In genomic region chr4:114425808-114426207, GRCm38 (mm10) we compare ENCODE assay signal across 29 mouse cellular contexts. TPM values are rescaled to one million over a fixed set of nuclear protein-coding genes. Genes with fewer than 3 reads are reported as not detected.
A peak's percentile ranks its signal among the peaks of the same experiment; 100 is the strongest.
DNase-seq lines count a peak whose midpoint lies in the region; TF ChIP-seq lines count a peak whose summit lies in the region.
"Had no signal": no experiment of that assay in that cellular context is flagged by ENCODE, and none has a peak within 500 bp of the region (broad histone marks: within the 10 kb centered on the region; RNA-seq: fewer than 3 reads in every experiment).

No protein-coding gene starts in this region.

- H3K27ac ChIP-seq in gastrocnemius, adult 2 months: no peak overlapping the region
- H3K27ac ChIP-seq: embryonic facial prominence, embryonic 12.5 days; forebrain, embryonic 10.5 days; forebrain, embryonic 15.5 days; hindbrain, embryonic 13.5 days; kidney, embryonic 15.5 days; liver, embryonic 14.5 days; macrophage; midbrain, embryonic 13.5 days; neural tube, embryonic 13.5 days had no signal

- no peak for TF ChIP-seq CTCF in gastrocnemius, adult 2 months (IDR thresholded peaks at IDR 0.05)

- H3K4me3 ChIP-seq in gastrocnemius, adult 2 months: no peak overlapping the region
- H3K4me3 ChIP-seq: embryonic facial prominence, embryonic 12.5 days; forebrain, embryonic 10.5 days; forebrain, embryonic 15.5 days; heart, embryonic 12.5 days; hindbrain, embryonic 13.5 days; kidney, embryonic 15.5 days; midbrain, embryonic 13.5 days; neural tube, embryonic 13.5 days had no signal

- intact Hi-C loops in gastrocnemius, adult 2 months (cut with DNase I): no loop called here

- peak; percentile 11 to 23 for DNase-seq in adrenal gland, postnatal 36 days
- DNase-seq in adrenal gland, postnatal 4 days (ENCODE audit: low spot score in 2 of 2): no peak
- DNase-seq in 3134 (ENCODE audit: extremely low read depth, insufficient read length, low spot score): peak; percentile 65
- DNase-seq in A20 (ENCODE audit: low read depth, low spot score): peak; percentile 17
- DNase-seq in R1 (ENCODE audit: low read depth, low spot score): peak; percentile 13
- no peak for DNase-seq in cerebellum, postnatal 4 days (ENCODE audit: low spot score in 2 of 2)
- no peak for DNase-seq in gastrocnemius, adult 2 months
- DNase-seq: cerebellum, adult 11 months; cerebellum, adult 9-10 months; cerebellum, postnatal 36 days; gastrocnemius, postnatal 36 days; heart, adult 18-20 months; heart, postnatal 4 days; kidney, postnatal 25 days; liver; lung, adult 2 months; lung, postnatal 10 days had no signal

RNA-seq across cellular contexts. Expression of gene Trabd2b, which starts 19.3 kb away (rescaled TPM):
- total RNA-seq in adrenal gland, postnatal 36 days (2021): 1 to 10 TPM; 1.3 to 2.2 TPM
- total RNA-seq in adrenal gland, postnatal 4 days (2021): 1 to 10 TPM; 1.9 to 7.2 TPM
- total RNA-seq in gastrocnemius, adult 2 months (2021): 1 to 10 TPM in 1 of 2 experiments, under 1 TPM in 1; 0.71 to 1.3 TPM
- total RNA-seq: megakaryocyte-erythroid progenitor cell, adult 5-6 weeks; MEL had no signal

Comparison
In these comparisons a context has a peak if more than half of its experiments do, and no peak if none do; other contexts are left out.
1. DNase-seq: peak in adrenal gland, postnatal 36 days (2 of 2), 3134 (single experiment), A20 (single experiment) and R1 (single experiment); none in adrenal gland, postnatal 4 days (0 of 2), cerebellum, postnatal 4 days (0 of 2) and gastrocnemius, adult 2 months (single experiment).